Mouse (Mus musculus) myocyte (in vitro differentiated cells): ENCODE data around the gene Klhl12.

Experiments
- CEBPB ChIP-seq: IDR thresholded peaks from 2 replicates; pipeline ENCODE4 v1.6.1; 2011; ENCODE audit warnings: mild to moderate bottlenecking, moderate library complexity; ENCODE audit not compliant: poor library complexity, insufficient read depth, severe bottlenecking
- E2F4 ChIP-seq: IDR thresholded peaks from one replicate; pipeline ENCODE4 v1.6.1; 2011; ENCODE audit warnings: mild to moderate bottlenecking, control low read depth, moderate library complexity; ENCODE audit not compliant: insufficient read depth
- MAX ChIP-seq: IDR thresholded peaks from one replicate; pipeline ENCODE4 v1.6.1; 2011; ENCODE audit warnings: low read depth, mild to moderate bottlenecking, control low read depth
- MYOD1 ChIP-seq, 3 experiments: IDR thresholded peaks; one replicate each; pipeline ENCODE4 v1.6.1; 2011; ENCODE audit warnings: control low read depth in 2 of 3, low read depth in 2 of 3, mild to moderate bottlenecking in 2 of 3, moderate library complexity in 1 of 3; ENCODE audit not compliant: insufficient read length in 2 of 3, control insufficient read depth in 1 of 3
- MYOG ChIP-seq, 3 experiments: IDR thresholded peaks; one replicate each; pipeline ENCODE4 v1.6.1; 2011; ENCODE audit warnings: control low read depth in 2 of 3, low read depth in 2 of 3, mild to moderate bottlenecking in 2 of 3; ENCODE audit not compliant: insufficient read length in 2 of 3, control insufficient read depth in 1 of 3, insufficient read depth in 1 of 3
- POLR2A ChIP-seq: IDR thresholded peaks from one replicate; pipeline ENCODE4 v1.6.1; 2011; ENCODE audit warnings: low read depth, mild to moderate bottlenecking, control low read depth, moderate library complexity; ENCODE audit not compliant: insufficient read length
- POLR2AphosphoS2 ChIP-seq: IDR thresholded peaks from one replicate; pipeline ENCODE4 v1.6.1; 2011; ENCODE audit warnings: low read depth, control low read depth; ENCODE audit not compliant: insufficient read length
- REST ChIP-seq: IDR thresholded peaks from one replicate; pipeline ENCODE4 v1.6.1; 2011; ENCODE audit warnings: mild to moderate bottlenecking, control low read depth, moderate library complexity; ENCODE audit not compliant: insufficient read depth, insufficient read length
- SRF ChIP-seq: IDR thresholded peaks from one replicate; pipeline ENCODE4 v1.6.1; 2011; ENCODE audit warnings: low read depth; ENCODE audit not compliant: control insufficient read depth, insufficient read length
- TCF12 ChIP-seq: IDR thresholded peaks from one replicate; pipeline ENCODE4 v1.6.1; 2011; ENCODE audit warnings: mild to moderate bottlenecking, control low read depth; ENCODE audit not compliant: poor library complexity, insufficient read depth, severe bottlenecking
- TCF3 ChIP-seq: IDR thresholded peaks from one replicate; pipeline ENCODE4 v1.6.1; 2011; ENCODE audit warnings: low read depth, control low read depth; ENCODE audit not compliant: insufficient read length
- USF1 ChIP-seq: IDR thresholded peaks from one replicate; pipeline ENCODE4 v1.6.1; 2011; ENCODE audit warnings: low read depth, mild to moderate bottlenecking, control low read depth, moderate library complexity

- no peak for TF ChIP-seq POLR2A
- TF ChIP-seq POLR2AphosphoS2, result no peak
- TF ChIP-seq CEBPB, result no peak
- no peak for TF ChIP-seq USF1
- TF ChIP-seq SRF, result no peak
- no peak for TF ChIP-seq MYOG (IDR thresholded peaks at IDR 0.05; ENCODE audit: control insufficient read depth in 1 of 3, insufficient read depth in 1 of 3, insufficient read length in 2 of 3, low read depth in 2 of 3)
- TF ChIP-seq TCF12, result no peak
- TF ChIP-seq MAX, result no peak
- no peak for TF ChIP-seq E2F4
- TF ChIP-seq REST, result no peak
- no peak for TF ChIP-seq MYOD1 (IDR thresholded peaks at IDR 0.05; ENCODE audit: control insufficient read depth in 1 of 3, insufficient read length in 2 of 3, low read depth in 2 of 3)
- no peak for TF ChIP-seq TCF3
Observed at GRCm38 (mm10) chr1:134426289-134426688, 29.0 kb upstream of the Klhl12 start.
